In the genomic region with DNA sequence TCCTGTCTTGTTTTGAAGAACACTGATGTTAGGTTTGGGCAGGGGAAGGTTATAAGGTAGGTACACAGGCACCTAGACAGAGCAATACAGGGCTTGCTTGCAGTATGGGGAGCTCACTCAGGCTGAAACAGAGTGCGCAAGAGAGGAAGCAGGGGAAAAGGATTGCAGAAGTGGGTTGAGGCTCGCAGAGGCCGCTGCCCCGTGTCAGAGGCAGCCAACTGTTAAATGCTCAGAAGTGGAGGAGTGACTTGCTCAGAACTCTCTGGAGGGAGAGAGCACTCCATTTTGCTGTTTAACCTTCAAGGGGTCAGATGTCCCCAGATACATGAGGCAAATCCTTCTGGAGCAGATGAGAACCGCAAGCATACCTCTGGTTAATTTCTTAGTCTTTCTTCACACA, we compare ENCODE assay signal across 11 mouse cellular contexts.
DNase-seq lines count a peak whose midpoint lies in the region; ATAC-seq lines count a peak whose summit lies in the region.
"Had no signal": no experiment of that assay in that cellular context is flagged by ENCODE, and none has a peak within 500 bp of the region (broad histone marks: within the 10 kb centered on the region; RNA-seq: fewer than 3 reads in every experiment).

No protein-coding gene starts in this region.

- no peak overlapping the region for H3K4me2 ChIP-seq in midbrain, embryonic 14.5 days (ENCODE audit: low read length)
- H3K4me2 ChIP-seq in midbrain, embryonic 13.5 days (replicated peaks), result no peak overlapping the region
- H3K4me2 ChIP-seq in liver, embryonic 15.5 days, result no peak overlapping the region
- H3K4me2 ChIP-seq: lung, embryonic 15.5 days had no signal

- no peak for ATAC-seq in midbrain, embryonic 14.5 days (ENCODE audit: low FRiP score, low TSS enrichment)
- ATAC-seq in midbrain, embryonic 13.5 days, result no peak
- peak; percentile 91 to 94 for ATAC-seq in hematopoietic stem cell, adult 5-6 weeks (replicated peaks in 1 of 2; ENCODE audit: insufficient read depth in 1 of 2, low FRiP score in 2 of 2, low TSS enrichment in 1 of 2, low read depth in 1 of 2, poor library complexity in 2 of 2, severe bottlenecking in 2 of 2)
- no peak for ATAC-seq in liver, embryonic 15.5 days (ENCODE audit: insufficient read depth)
- ATAC-seq: forebrain, postnatal 0 days; intestine, postnatal 0 days had no signal

- no peak overlapping the region for H3K9ac ChIP-seq in midbrain, embryonic 14.5 days (replicated peaks; ENCODE audit: low read length)
- no peak overlapping the region for H3K9ac ChIP-seq in midbrain, embryonic 13.5 days (replicated peaks)
- H3K9ac ChIP-seq in liver, embryonic 15.5 days, result no peak overlapping the region
- H3K9ac ChIP-seq: forebrain, postnatal 0 days; lung, embryonic 15.5 days had no signal

- no peaks in the 10 kb centered on the region for H3K9me3 ChIP-seq in midbrain, embryonic 14.5 days (ENCODE audit: control insufficient read depth, low read length)
- H3K9me3 ChIP-seq in midbrain, embryonic 13.5 days, result no peaks in the 10 kb centered on the region
- H3K9me3 ChIP-seq in liver, embryonic 15.5 days (replicated peaks), result no peaks in the 10 kb centered on the region
- H3K9me3 ChIP-seq: lung, embryonic 15.5 days had no signal

- no peak overlapping the region for H3K4me3 ChIP-seq in midbrain, embryonic 14.5 days (replicated peaks; ENCODE audit: low read depth, low read length)
- no peak overlapping the region for H3K4me3 ChIP-seq in midbrain, embryonic 13.5 days (replicated peaks)
- no peak overlapping the region for H3K4me3 ChIP-seq in liver, embryonic 15.5 days (replicated peaks)
- H3K4me3 ChIP-seq: lung, embryonic 15.5 days had no signal

- no peaks in the 10 kb centered on the region for H3K27me3 ChIP-seq in midbrain, embryonic 14.5 days (ENCODE audit: control insufficient read depth, insufficient read depth, low read length)
- no peaks in the 10 kb centered on the region for H3K27me3 ChIP-seq in midbrain, embryonic 13.5 days
- peaks cover 17% of the 10 kb centered on the region; the same call in 1 of the 2 replicates for H3K27me3 ChIP-seq in liver, embryonic 15.5 days
- H3K27me3 ChIP-seq: lung, embryonic 15.5 days had no signal

- H3K27ac ChIP-seq in midbrain, embryonic 14.5 days (replicated peaks; ENCODE audit: low read depth, low read length), result 0 out of 2 replicates have a peak overlapping the region, but pooled peaks have one; percentile 6
- H3K27ac ChIP-seq in midbrain, embryonic 13.5 days, result no peak overlapping the region
- peak overlapping the region; percentile 39; the same call in 1 of the 2 replicates for H3K27ac ChIP-seq in liver, embryonic 15.5 days (replicated peaks)
- H3K27ac ChIP-seq: lung, embryonic 15.5 days had no signal

- 42% methylated on average over 5 of the region's 5 CpGs for WGBS in midbrain, embryonic 14.5 days
- 59% methylated on average over 5 of the region's 5 CpGs for WGBS in midbrain, embryonic 13.5 days
- WGBS in liver, embryonic 15.5 days (ENCODE audit: insufficient replicate concordance), result 41% methylated on average over 5 of the region's 5 CpGs

- no peak for DNase-seq in midbrain, embryonic 14.5 days
- DNase-seq in spleen, postnatal 14 days (ENCODE audit: low spot score in 2 of 2), result peak; percentile 29 to 40
- DNase-seq in cerebellum, postnatal 36 days, result no peak
- no peak for DNase-seq in frontal cortex, postnatal 14 days (ENCODE audit: low spot score in 2 of 2)
- no peak for DNase-seq in urinary bladder, postnatal 36 days (ENCODE audit: low spot score in 2 of 2)
- DNase-seq: forebrain, postnatal 0 days had no signal

- peaks cover 6% of the 10 kb centered on the region for H3K4me1 ChIP-seq in midbrain, embryonic 14.5 days (ENCODE audit: control insufficient read depth, insufficient read depth, low read length)
- peaks cover 26% of the 10 kb centered on the region for H3K4me1 ChIP-seq in midbrain, embryonic 13.5 days (replicated peaks)
- peaks cover 7% of the 10 kb centered on the region; the same call in 1 of the 2 replicates for H3K4me1 ChIP-seq in liver, embryonic 15.5 days (replicated peaks)
- H3K4me1 ChIP-seq: lung, embryonic 15.5 days had no signal

- H3K36me3 ChIP-seq in midbrain, embryonic 14.5 days (ENCODE audit: control insufficient read depth, insufficient read depth, low read length), result no peaks in the 10 kb centered on the region
- H3K36me3 ChIP-seq in midbrain, embryonic 13.5 days, result no peaks in the 10 kb centered on the region
- H3K36me3 ChIP-seq in liver, embryonic 15.5 days (replicated peaks), result no peaks in the 10 kb centered on the region
- H3K36me3 ChIP-seq: lung, embryonic 15.5 days had no signal

Comparison
In these comparisons a context has a peak if more than half of its experiments do, and no peak if none do; other contexts are left out.
1. ATAC-seq: peak in hematopoietic stem cell, adult 5-6 weeks (2 of 2); none in midbrain, embryonic 14.5 days (single experiment), midbrain, embryonic 13.5 days (single experiment) and liver, embryonic 15.5 days (single experiment).
2. DNase-seq: peak in spleen, postnatal 14 days (2 of 2); none in midbrain, embryonic 14.5 days (single experiment), cerebellum, postnatal 36 days (0 of 2), frontal cortex, postnatal 14 days (0 of 2) and urinary bladder, postnatal 36 days (0 of 2).